Mouse (Mus musculus) bone marrow, adult 2 months (tissue): Measurements from ENCODE around the gene Lca5l.
"Not testable (repeated sequence)": the region's sequence is repeated elsewhere in the genome, so short reads cannot be mapped to it uniquely, and the experiment has no call there.

ENCODE experiments used
- CTCF ChIP-seq: fragments of 200-500 bp; IDR thresholded peaks from 2 replicates; pipeline ENCODE4 v1.5.1; 2011; ENCODE audit warnings: low read length, control low read depth; ENCODE audit not compliant: control insufficient read depth, insufficient read depth
- POLR2A ChIP-seq: fragments of 200-500 bp; IDR thresholded peaks from 2 replicates; pipeline ENCODE4 v1.6.1; 2011; ENCODE audit warnings: low read depth, mild to moderate bottlenecking, control low read depth, low read length, borderline replicate concordance; ENCODE audit not compliant: control insufficient read depth

DNA sequence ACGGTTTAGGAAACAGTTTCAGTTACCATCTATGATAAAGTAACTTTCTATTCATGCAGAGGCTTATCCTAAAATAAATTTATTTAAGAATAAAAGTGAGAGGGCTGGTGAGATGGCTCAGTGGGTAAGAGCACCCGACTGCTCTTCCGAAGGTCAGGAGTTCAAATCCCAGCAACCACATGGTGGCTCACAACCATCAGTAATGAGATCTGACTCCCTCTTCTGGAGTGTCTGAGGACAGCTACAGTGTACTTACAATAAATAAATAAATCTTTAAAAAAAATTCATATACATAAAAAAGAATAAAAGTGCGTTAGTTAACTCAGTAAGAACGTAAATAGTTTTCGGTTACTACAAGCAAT lies 47.3 kb downstream of the Lca5l start:
- not testable (repeated sequence) for TF ChIP-seq CTCF, POLR2A
